Mouse (Mus musculus): Measurements from ENCODE around the gene Fam207a. TPM values are rescaled to one million over a fixed set of nuclear protein-coding genes. Genes with fewer than 3 reads are reported as not detected.

The Fam207a gene
- total RNA-seq, 2 experiments from 2014 or later = 32.2 to 33.4 TPM

DNA sequence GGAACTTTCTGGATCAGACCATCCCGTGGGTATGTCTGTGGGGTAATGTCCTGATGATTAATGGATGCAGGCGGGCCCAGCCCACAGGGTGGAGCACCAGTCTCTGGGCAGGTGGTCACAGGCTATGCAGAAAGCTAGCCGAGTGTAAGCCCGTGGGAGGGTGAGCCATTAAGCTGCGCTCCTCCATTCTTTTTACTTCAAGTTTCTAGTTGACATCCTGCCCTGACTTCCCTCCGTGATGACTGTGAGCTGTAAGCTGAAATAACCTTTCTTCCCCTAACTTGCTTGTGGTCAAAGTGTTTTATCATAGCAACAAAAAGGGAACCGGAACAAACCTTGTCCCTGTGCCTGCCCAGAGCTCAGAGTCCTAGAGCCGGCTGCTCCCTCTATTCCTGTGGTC is 21.1 kb upstream of the Fam207a start:
- intact Hi-C loops (cut with DNase I) = no loop called here
- DNase-seq (ENCODE audit: low spot score in 2 of 2) = no peak

DNA sequence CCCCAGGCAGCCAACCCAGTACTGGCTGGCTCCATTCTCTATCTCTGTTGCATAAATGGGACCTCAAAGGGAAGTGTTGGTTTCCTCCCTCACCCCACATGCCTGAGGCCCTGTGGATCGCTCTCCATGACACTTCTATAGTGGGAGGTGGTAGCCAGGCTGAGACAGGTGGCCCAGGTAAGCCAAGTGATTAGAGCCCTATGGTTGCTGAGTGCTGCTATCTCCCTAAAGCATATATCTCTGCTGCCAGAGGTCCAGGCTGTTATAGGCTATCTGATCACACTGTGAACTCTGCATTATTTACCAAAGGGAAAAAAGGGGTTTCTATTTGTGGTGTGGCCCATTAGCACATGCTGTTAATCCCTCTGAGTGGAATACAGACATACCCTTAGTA is 16.4 kb upstream of the Fam207a start:
- intact Hi-C loops (cut with DNase I) = no loop called here
- DNase-seq (ENCODE audit: low spot score in 2 of 2) = no peak

DNA sequence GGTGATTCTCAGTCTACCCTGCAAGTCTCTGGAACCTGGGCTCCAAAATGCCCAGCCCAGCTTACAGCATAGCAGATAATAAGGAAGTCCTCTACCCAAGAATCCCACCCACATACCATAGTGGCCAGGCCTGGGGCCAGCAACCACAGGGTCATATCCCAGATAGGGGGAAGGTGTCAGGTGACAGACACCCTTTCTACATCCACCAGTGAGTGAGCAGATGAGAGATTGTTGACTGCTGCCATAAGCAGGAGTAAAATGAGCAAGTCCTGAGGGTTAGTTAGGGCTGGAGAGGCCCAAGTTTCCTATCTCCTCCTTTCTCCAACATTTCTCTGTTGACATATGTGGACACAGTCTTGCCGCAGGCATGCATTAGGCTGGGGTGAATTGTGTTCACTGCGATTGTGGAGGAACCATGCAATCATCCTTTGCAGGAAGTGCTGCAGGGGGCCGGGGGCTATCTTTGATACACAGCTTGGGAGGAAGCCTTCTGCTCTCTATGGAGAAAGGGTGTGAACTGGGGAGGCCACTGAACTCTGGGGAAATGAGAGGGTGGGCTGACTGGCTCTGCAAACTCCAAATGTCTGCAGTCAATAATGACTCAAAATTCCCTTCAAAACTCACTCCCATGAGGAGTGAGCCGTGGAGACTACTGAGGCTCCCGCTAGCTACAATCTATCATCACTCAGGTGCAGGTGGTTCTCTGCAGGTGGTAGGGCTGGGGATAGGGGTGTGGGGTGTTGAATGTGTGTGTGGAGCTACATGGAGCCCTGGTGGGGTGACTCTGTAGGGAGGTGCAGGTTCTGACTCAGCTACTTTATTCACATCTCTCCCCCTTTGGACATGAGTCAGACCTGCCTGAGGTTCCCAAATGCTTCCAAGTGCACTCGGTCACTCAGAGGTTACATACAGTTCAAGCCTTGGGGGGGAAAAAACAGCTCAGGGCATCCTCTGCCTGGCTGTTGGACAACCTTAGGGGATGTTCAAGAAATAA is 15.7 kb upstream of the Fam207a start:
- DNase-seq (ENCODE audit: low spot score in 2 of 2) = no peak
- intact Hi-C loops (cut with DNase I) = no loop called here

DNA sequence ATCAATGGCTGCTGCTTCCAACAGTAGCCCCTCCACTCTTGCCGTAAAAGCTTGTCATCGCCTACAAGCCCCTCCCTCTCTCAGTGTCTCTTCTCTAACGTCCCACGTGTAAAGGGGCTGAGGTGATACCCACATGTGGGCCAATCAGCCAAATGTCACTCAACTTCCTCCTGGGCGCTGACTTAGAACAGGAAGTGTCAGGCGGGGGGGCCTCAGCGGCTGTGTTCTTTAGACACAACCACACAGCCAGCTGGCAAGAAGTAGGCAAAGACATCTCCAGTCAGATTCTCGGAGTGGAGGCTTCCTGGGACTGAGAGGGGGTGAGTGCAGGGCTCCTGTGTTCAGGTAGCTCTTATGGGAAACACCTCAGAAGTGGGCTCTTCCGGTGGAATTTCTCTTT is 14.6 kb upstream of the Fam207a start, which contains the start of gene Itgb2:
Gene Itgb2, plus strand, starts transcription at position 113 of the 400 bp plus-strand sequence.
- DNase-seq (ENCODE audit: low spot score in 2 of 2) = no peak
- intact Hi-C loops (cut with DNase I) = no loop called here

DNA sequence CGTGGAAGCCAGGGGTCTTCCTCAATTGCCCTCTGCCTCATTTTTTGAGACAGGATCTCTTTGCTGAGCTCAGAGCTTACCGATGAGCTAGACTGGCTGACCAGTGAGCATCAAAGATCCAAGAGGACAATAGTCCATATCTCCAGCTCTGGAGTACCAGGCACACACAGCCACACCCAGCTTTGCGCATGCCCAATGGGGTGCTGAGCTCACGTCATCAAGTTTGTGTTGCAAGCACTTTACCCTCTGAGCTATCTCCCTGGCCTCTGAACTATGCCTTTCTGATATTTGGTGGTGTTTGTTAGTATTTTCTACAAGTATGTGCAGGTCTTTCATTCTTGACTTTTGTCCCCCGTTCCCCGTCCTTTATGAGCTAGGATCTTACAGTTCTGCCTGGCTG is 13.0 kb upstream of the Fam207a start:
- DNase-seq (ENCODE audit: low spot score in 2 of 2) = no peak
- intact Hi-C loops (cut with DNase I) = no loop called here

DNA sequence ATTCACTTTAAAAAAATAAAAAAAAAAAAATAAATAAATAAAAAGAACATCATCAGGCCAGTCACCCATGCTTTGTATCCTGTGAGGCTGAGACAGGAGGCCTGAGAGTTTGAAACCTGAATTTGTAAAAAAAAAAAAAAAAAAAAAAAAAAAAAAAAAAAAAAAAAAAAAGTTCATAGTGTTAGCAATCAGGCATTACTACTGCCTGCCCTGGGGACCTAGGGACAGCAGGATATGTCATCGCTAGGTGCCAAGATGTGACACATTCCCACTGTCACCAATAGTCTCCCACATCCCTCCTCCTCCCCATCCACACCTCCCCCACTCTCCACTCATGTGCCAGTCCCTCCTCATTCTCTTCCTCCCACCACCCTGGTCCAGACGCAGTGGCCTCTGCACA is 10.9 kb upstream of the Fam207a start:
- intact Hi-C loops (cut with DNase I) = no loop called here

DNA sequence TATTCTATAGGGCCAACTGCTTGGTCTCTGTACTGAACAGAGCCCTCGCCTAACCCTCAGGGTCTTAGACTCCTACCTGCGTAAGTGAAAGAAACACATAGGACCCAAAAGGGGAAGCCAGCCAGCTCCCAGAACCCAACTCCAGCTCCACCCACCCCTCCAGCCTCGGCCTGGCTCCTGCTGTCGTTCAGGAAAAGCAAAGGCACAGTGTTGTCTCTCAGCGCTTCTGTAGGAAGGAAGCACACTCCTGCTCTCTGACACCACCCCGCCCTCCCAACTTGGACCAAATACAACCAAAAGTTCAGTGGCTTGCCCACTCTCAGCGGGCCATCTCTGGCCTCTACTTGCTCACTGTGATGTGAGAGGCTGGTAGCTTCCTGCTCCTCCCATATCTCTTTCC is 7.7 kb upstream of the Fam207a start:
- DNase-seq (ENCODE audit: low spot score in 2 of 2) = no peak
- intact Hi-C loops (cut with DNase I) = no loop called here

More for the DNA sequence above, 10.9 kb upstream of the Fam207a start:
- no peak for DNase-seq (ENCODE audit: low spot score in 2 of 2)

DNA sequence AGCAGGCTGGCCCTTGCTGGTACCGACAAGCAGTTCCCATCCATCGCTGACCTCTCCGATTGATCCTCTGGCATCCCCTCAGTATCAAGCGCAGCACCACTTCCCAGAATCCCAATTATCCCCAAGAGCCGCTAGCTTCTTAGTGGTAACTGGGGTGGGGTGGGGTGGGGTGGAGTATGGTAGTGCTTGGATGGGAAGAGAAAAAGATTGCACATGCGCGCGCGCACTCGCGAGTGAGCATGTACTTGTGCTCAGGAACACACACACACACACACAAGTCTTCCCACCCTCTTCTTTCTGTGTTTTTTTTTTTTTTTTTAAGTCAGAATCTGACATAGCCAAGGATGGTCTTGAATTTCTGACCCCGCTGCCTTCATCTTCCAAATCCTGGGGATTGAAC is 7.2 kb upstream of the Fam207a start:
- intact Hi-C loops (cut with DNase I) = no loop called here
- DNase-seq (ENCODE audit: low spot score in 2 of 2) = no peak

DNA sequence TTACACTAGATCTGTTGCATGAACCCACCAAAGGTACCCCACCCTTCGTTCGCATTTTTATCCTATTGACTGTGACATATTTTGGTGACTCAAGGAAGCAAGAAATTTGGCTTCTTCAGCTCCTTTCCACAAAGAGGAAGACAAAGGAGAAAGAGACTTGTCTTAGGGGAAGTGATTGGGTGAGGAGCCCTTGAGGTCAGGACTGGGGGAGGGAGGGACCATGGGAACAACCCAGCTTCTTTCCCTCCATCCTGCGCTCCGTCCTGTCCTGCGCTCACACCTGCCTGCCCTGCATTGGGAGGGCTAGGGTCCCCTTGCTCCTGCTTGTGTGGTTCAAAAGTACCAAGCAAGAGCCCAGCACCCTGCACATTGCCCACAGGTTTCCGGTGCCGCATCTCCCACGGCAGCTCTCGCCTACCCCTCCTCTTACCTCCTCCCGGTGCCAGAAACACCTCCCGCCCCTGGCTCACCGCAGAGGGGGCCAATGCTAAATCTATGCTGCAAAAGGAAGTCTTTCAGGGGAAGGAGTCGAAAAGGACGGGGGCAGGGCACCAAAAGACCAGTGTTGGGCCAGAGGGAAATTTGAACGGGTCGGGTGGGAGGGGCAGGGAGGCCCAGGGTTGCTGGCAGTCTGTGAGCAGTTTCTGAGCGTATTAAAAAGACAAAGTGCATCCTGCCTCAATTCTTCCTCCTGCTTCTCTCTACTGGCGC is 6.6 kb upstream of the Fam207a start:
- no peak for DNase-seq (ENCODE audit: low spot score in 2 of 2)
- intact Hi-C loops (cut with DNase I) = no loop called here

DNA sequence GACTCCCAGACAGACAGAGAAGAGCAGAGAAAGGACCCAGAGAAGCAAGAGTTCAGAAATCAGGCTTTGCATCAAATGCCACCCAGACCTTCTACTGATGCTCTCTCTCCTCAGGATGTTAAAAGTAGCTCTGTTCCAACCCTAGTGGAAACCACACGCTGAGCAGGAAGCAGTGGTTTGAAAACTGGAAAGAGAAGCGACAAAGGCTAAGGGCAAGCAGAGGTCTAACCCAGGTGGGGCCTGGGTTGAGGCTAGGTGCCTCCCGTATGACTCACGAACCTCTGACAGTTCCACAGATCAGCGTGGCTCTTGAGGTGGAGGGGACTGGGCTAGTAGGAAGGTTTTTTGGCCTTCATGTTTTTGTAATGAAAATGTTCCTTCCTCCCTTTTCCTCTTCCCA is 4.9 kb upstream of the Fam207a start:
- intact Hi-C loops (cut with DNase I) = no loop called here
- no peak for DNase-seq (ENCODE audit: low spot score in 2 of 2)

DNA sequence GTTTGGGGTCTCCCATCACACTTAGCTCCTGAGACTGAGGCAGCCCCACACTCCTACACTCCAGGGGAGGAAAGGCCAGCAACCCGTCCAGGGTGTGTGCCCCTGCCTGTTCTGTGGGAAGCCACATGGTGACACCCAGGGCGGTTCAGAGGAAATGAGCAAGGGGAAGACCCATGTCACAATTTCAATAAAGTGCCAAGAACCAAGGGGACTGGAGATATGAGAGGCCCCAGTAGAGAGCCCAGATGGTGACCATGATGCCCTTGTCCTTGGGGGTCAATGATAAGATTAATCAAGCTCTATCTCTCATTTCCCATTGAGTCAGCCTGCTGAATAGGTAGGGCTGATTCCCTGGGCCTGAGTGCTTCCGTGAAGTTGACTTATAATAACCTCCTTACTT is 3.6 kb upstream of the Fam207a start:
- no peak for DNase-seq (ENCODE audit: low spot score in 2 of 2)
- intact Hi-C loops (cut with DNase I) = loop anchor here (5.0 kb wide), 3 partner anchors 48 to 103 kb away; partner anchors contain the start of genes Gm49325, Sumo3 and Ube2g2

DNA sequence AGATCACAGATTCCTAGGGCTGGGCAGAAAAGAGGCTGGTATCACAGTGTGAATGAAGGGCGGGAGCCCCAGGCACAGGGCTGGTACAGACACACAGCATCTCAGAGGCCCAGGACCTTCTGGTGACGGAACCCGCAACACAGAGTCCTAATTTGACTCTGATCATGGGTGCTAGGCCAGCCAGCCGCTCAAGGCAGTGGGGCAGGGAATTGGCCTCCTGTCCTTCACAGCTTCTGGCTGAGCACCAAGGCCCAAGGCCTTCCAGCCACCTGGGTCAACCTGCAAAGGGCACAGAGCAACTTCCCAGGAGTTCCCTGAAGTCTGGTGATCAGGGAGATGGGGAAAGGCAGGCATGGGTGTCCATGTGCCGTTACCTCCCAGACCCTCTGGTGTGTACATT is 2.2 kb upstream of the Fam207a start:
- intact Hi-C loops (cut with DNase I) = loop anchor here (5.0 kb wide), 3 partner anchors 50 to 104 kb away; partner anchors contain the start of genes Gm49325, Sumo3 and Ube2g2
- DNase-seq (ENCODE audit: low spot score in 2 of 2) = no peak

DNA sequence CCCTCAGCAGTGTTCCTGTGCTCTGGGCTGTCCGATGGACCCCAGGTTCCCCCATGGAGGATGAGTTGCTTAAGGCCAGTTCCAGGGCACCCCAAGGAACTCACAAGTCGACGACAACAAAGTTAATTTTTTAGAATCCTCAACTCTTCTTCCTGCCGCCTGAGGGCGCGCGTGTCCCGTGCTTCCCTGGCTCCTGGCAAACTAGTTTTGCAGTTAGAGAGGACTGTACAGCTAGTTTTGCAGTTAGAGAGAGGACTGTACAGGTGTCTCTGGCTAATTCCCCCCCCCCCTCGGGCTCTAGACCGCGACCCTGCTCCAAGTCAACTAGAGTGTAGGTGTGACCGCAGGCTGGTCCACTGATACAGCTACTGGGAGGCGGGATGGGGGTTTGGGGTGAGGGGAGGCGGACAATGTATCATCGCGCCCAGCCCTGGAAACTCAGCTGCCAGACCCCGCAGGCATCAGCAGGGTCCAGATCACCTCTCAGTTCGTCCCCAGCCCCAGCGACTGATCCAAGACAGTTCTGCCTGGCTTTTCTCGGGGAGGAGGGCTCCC is 1.6 kb upstream of the Fam207a start:
- DNase-seq (ENCODE audit: low spot score in 2 of 2) = peak in 1 of 2 experiments; percentile 71
- intact Hi-C loops (cut with DNase I) = loop anchor here (5.0 kb wide), 3 partner anchors 50 to 105 kb away; partner anchors contain the start of genes Gm49325, Sumo3 and Ube2g2

DNA sequence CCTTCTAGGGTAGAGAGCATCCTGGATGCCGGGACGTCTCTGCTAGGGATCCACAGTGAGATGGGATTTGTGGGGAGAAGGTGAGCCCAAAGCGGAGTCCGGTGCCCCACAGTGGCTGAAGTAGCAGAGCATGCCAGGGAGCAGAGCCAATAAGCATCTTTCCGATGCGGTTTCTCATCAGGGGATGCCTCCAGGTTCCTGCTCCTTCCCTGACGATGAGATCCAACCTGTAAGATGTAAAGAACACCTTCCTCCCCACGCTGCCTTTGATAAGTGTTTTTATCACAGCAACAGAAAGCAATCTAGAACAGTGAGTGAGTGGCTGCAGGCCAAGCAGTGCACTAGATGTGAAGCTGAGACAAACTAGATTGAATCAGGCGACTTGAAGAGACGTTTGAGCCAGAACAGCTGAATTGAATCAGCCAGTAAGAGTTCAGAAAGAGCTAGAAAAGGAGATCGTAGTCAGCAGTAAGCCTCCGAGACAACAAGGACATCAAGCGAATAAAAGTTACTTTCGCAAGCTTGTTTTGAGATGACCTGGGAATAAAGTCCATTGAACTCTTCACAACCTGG is 880 bp upstream of the Fam207a start:
- DNase-seq (ENCODE audit: low spot score in 2 of 2) = no peak
- intact Hi-C loops (cut with DNase I) = loop anchor here (5.0 kb wide), 3 partner anchors 51 to 106 kb away; partner anchors contain the start of genes Gm49325, Sumo3 and Ube2g2

DNA sequence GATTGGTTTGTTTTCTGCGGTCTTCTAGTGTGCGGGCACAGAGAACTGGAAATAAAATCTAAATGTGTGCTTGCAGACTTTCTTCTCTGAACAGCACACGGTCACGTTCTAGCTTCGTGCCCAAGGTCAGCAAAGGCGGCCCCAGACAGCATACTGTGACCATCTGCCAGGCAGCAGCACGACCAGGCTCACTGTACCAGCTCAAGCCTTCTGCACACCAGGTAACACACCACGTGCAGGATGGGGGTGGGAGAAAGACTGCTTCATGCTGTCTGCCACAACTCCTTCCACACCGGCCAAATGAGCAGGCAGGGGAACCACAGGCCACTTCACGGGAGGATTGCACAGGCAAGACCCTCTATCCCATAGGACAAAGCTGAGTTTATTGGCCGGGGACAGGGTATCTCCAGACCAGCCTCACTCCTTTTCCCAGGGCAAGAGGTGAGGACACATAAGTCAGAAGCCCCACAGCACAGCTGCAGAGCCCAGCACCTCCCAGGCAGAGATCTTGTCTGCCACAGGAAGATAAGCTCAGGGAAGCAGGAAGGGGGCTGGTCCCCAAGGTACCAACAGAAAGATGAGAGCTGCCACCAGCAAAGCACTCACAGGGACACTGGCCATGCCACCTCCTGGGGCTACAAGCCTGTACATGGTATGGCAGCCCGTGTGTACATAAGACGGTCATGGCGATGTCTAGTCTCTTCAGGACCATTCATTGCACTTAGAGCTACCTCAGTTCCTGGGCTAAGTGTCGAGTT is 5.2 kb downstream of the Fam207a start:
- peak in 1 of 2 experiments; percentile 63 for DNase-seq (ENCODE audit: low spot score in 2 of 2)
- intact Hi-C loops (cut with DNase I) = no loop called here

DNA sequence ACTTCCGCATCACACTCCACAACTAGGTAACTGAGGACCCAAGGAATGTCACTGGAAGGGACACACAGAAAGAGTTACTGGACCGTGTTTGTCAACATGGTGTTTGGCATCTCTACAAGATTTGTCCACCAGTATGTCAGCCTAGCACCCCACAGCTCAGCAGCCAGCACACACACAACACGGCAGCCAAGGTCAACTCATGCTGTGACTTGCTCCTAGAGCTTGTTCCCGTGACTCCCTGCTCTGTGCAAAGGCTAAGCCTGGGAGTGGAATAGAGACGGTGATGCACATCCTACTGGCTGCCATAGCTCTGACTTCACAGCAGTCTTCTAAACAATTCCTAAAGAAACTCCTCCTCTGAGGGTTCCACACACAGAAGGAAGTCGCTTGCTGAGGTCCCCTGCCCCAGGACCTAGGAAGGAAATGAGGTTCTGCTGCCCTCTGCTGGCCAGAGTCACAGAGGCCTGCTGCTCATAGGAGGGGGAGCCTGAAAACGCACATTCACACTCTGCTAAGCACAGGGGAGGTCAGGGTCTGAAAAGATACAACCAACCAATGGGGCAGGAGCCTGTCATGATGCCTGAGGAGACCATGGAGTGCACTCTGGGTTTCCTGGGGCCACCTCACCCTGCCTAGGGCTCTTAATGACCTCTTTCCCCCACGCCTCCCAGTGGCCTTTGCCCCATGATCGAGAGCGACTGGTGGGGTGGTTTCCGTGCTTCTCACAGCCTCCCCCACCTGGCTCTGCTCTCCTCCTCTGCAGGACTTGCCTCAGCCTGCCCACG is 6.0 kb downstream of the Fam207a start:
- DNase-seq (ENCODE audit: low spot score in 2 of 2) = peak; percentile 78 to 85
- intact Hi-C loops (cut with DNase I) = loop anchor here (2.0 to 5.0 kb wide), 3 partner anchors 97 to 227 kb away; no protein-coding TSS in a partner anchor

DNA sequence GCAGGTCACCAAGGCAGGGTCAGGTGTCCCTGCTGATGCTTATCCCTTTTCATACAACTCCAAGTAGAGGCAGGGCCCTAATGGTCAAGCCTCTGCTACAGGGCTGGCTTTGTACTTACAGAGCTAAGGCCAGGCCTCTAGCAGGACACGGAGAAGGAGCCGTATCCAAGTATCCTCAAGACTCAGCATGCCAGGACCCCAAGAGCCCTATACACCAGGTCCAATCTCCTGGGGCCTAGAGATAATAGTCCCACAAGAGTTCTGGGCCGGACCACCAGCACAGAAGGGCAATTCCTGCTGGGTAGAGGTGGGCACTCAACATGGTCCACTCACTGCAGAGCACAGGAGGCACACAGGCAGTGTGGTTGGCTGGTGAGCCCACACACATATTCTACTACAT is 6.8 kb downstream of the Fam207a start:
- no peak for DNase-seq (ENCODE audit: low spot score in 2 of 2)

DNA sequence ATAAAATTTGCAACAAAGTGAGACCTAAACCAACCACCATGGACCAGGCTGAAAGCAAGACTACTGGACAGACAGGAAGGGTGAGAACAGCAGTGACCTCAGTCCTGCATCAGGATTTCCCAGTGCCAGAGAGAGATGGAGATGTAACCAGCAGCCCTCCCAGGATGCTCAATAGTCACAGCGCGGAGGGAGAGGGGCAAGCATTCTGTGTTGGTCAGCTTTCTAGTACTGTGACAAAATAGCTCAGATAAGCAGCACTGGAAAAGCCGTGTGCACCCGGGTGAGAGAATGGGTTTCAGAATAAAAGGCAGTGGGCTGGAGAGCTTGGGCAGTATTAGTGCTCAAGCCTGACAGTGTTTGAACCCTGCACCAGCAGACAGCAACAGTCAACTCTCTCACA is 7.8 kb downstream of the Fam207a start:
- intact Hi-C loops (cut with DNase I) = loop anchor here (2.0 to 5.0 kb wide), 3 partner anchors 95 to 225 kb away; no protein-coding TSS in a partner anchor

More for the DNA sequence above, 6.8 kb downstream of the Fam207a start:
- intact Hi-C loops (cut with DNase I) = loop anchor here (2.0 to 5.0 kb wide), 3 partner anchors 96 to 226 kb away; no protein-coding TSS in a partner anchor

More for the DNA sequence above, 7.8 kb downstream of the Fam207a start:
- DNase-seq (ENCODE audit: low spot score in 2 of 2) = no peak

Data from left cerebral cortex, postnatal 14 days (tissue).